Mouse (Mus musculus): Measurements from ENCODE around the gene Gm15448. TPM values are rescaled to one million over a fixed set of nuclear protein-coding genes. Genes with fewer than 3 reads are reported as not detected.
"Not testable (repeated sequence)": the region's sequence is repeated elsewhere in the genome, so short reads cannot be mapped to it uniquely, and the experiment has no call there.

Gm15448 gene
- polyA plus RNA-seq (2015; fragmentation: Nextera tagmentation; extraction: Ambion mirVana), result not detected in 2 replicates

DNA sequence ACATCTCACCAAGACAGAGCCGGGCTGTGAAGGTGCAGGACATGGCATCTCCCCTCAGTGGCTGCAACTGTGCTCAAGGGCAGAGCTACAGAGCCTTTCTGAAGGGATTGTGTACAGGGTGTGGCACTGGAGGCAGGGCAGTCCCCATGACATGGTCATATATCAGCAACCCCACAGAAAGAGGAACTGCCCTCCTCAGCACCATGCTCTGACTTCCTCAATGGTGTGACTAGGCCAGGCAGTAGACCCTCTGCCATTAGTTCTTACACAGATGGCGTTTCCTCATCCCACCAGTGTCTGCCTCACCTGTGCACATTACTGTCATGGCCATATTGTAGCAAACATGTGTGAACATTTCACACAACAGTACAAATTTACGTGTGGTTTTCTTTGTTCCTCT is at the start of gene Gm15448:
Gene Gm15448, minus strand, starts transcription at position 89 of the 400 bp plus-strand sequence.
- H3K9ac ChIP-seq; H3K27me3 ChIP-seq; H3K27ac ChIP-seq; H3K9me3 ChIP-seq; H3K36me3 ChIP-seq; H3K4me1 ChIP-seq; ATAC-seq (ENCODE audit: insufficient number of reproducible peaks, low FRiP score, low TSS enrichment, low read depth); H3K4me3 ChIP-seq; H3K4me2 ChIP-seq: not testable (repeated sequence)
- WGBS, result 28% methylated on average over 1 of the region's 3 CpGs

- H3K27ac ChIP-seq; H3K27me3 ChIP-seq; H3K9ac ChIP-seq; H3K4me2 ChIP-seq; ATAC-seq (ENCODE audit: insufficient number of reproducible peaks, low FRiP score, low TSS enrichment, low read depth); H3K4me3 ChIP-seq; H3K9me3 ChIP-seq; H3K4me1 ChIP-seq; H3K36me3 ChIP-seq: not testable (repeated sequence)
- no CpG with 5 or more reads among the region's 1 CpGs for WGBS
Observed at GRCm38 (mm10) chr7:3875032-3875431, 49.5 kb upstream of the Gm15448 start.

DNA sequence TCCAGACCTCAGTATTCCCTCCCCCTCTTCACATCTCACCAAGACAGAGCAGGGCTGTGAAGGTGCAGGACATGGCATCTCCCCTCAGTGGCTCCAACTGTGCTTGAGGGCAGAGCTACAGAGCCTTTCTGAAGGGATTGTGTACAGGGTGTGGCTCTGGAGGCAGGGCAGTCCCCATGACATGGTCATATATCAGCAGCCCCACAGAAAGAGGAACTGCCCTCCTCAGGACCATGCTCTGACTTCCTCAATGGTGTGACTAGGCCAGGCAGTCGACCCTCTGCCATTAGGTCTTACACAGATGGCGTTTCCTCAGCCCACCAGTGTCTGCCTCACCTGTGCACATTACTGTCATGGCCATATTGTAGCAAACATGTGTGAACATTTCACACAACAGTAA is 19.5 kb upstream of the Gm15448 start, which contains the start of gene Pira2:
Gene Pira2, minus strand, starts transcription at position 101 of the 400 bp plus-strand sequence.
- not testable (repeated sequence) for H3K9ac ChIP-seq; H3K4me1 ChIP-seq; H3K27me3 ChIP-seq; ATAC-seq (ENCODE audit: insufficient number of reproducible peaks, low FRiP score, low TSS enrichment, low read depth); H3K27ac ChIP-seq; H3K9me3 ChIP-seq; H3K4me3 ChIP-seq; H3K4me2 ChIP-seq; H3K36me3 ChIP-seq
- WGBS, result no CpG with 5 or more reads among the region's 2 CpGs

DNA sequence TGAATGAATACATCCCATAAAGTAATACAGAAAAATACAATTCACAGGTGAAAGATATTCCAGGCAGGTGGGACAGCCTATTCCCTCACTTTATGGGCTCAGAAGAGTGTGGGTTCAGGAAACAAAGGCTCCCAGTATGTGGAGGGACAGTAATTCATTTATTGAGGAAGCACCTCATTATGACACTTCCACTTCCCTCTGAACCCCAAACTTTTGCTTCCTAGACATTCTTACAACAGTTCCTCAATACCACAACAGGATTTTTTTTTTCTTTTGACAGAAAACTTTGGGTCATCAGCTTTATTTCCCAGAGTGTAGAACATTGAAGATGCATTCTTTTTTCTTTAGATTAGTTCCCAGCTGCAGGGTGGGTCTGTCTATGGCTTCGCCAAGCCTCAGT is 12.4 kb upstream of the Gm15448 start:
- WGBS, result no CpG with 5 or more reads among the region's 1 CpGs
- not testable (repeated sequence) for H3K27ac ChIP-seq; H3K4me3 ChIP-seq; H3K9me3 ChIP-seq; ATAC-seq (ENCODE audit: insufficient number of reproducible peaks, low FRiP score, low TSS enrichment, low read depth); H3K36me3 ChIP-seq; H3K4me2 ChIP-seq; H3K4me1 ChIP-seq; H3K27me3 ChIP-seq; H3K9ac ChIP-seq

DNA sequence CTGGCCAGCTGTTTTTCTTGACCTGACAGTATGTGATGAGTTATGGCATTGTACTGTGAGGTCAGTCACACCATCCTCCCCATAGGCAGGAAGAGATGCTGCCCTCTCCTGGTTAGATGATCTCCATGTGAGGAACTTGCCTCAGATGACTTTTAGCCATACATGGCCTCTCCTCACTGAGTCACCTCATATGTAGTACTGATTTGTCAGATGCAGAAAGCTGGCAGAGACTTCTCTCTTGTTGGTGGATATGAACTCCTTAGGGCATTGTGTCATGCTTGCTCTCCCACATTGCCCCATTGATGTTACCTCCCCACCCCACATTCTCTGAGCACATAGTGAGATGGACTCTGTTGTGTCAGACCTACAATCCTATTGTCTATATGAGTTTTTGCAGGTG is 5.1 kb upstream of the Gm15448 start:
- H3K4me1 ChIP-seq; ATAC-seq (ENCODE audit: insufficient number of reproducible peaks, low FRiP score, low TSS enrichment, low read depth); H3K27ac ChIP-seq; H3K27me3 ChIP-seq; H3K4me3 ChIP-seq; H3K36me3 ChIP-seq; H3K9me3 ChIP-seq; H3K4me2 ChIP-seq; H3K9ac ChIP-seq: not testable (repeated sequence)

DNA sequence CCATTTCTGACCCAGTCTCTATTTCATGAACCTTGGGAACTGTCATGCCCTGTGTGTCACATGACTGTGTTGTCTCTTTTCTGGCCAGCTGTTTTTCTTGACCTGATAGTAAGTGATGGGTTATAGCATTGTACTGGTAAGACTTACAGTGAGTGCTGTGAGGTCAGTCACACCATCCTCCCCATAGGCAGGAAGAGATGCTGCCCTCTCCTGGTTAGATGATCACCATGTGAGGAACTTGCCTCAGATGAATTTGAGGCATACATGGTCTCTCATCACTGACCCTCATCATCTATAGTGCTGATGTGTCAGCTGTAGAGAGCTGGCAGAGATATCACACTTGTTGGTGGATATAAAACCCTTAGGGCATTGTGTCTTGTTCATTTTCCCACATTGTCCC is 13.6 kb downstream of the Gm15448 start:
- not testable (repeated sequence) for H3K27ac ChIP-seq; H3K4me2 ChIP-seq; ATAC-seq (ENCODE audit: insufficient number of reproducible peaks, low FRiP score, low TSS enrichment, low read depth); H3K36me3 ChIP-seq; H3K9me3 ChIP-seq; H3K9ac ChIP-seq; H3K4me1 ChIP-seq; H3K27me3 ChIP-seq; H3K4me3 ChIP-seq

DNA sequence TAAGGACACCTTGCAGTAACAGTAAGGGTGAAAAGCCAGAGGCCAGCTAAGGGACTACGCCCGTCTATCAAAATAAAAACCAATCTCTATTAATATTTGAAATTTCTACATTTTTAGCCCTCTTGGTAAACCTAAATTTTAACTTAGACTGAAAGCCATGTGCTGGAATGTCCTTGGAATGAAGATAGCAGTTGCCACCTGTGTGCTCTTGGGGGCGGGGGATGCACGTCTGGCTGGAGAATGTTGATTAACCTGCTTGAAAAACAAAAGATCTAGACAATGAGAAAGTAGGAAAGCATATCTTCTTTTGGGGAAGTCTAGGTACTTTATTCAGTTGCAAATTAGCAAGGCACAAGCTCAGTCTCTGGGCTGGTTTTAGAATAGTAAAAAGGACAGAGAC is 22.6 kb downstream of the Gm15448 start:
- H3K4me1 ChIP-seq; H3K9ac ChIP-seq; H3K9me3 ChIP-seq; H3K4me3 ChIP-seq; H3K36me3 ChIP-seq; H3K4me2 ChIP-seq; H3K27me3 ChIP-seq; ATAC-seq (ENCODE audit: insufficient number of reproducible peaks, low FRiP score, low TSS enrichment, low read depth); H3K27ac ChIP-seq: not testable (repeated sequence)
- WGBS, result 84% methylated on average over 4 of the region's 4 CpGs

DNA sequence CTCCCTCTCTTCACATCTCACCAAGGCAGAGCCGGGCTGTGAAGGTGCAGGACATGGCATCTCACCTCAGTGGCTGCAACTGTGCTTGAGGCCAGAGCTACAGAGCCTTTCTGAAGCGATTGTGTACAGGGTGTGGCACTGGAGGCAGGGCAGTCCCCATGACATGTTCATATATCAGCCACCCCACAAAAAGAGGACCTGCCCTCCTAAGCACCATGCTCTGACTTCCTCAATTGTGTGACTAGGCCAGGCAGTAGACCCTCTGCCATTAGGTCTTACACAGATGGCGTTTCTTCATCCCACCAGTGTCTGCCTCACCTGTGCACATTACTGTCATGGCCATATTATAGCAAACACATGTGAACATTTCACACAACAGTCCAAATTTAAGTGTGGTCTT is 25.5 kb downstream of the Gm15448 start:
- not testable (repeated sequence) for H3K4me3 ChIP-seq; H3K9me3 ChIP-seq; ATAC-seq (ENCODE audit: insufficient number of reproducible peaks, low FRiP score, low TSS enrichment, low read depth); H3K9ac ChIP-seq; H3K36me3 ChIP-seq; H3K4me1 ChIP-seq; H3K4me2 ChIP-seq; H3K27ac ChIP-seq; H3K27me3 ChIP-seq
- 72% methylated on average over 3 of the region's 3 CpGs for WGBS

DNA sequence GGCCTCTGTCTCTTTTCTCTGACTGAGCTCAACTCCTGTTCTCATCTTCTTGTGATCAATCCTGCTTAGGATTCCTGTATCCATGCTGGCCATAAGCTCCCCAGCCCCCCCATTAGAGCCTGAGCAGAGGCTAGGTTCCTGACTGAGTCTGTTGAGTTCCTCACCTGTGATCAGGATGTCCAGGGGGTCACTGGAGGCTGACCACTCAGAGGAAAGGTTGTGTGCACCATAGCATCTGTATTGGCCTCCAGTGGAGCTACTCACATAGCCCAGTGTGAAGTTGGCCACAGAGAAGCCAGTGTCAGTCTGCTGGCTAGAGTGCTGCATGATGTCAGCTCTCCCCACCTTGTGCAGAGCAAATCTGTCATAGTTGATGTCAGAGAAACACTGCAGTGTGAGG is 29.2 kb downstream of the Gm15448 start:
- H3K27me3 ChIP-seq; H3K4me3 ChIP-seq; H3K4me1 ChIP-seq; H3K36me3 ChIP-seq; H3K27ac ChIP-seq; H3K9ac ChIP-seq; H3K4me2 ChIP-seq; H3K9me3 ChIP-seq; ATAC-seq (ENCODE audit: insufficient number of reproducible peaks, low FRiP score, low TSS enrichment, low read depth): not testable (repeated sequence)

Other genes with a start within 250 kb of the Gm15448 start
- 0.29 and 0.87 TPM in 2 replicates for gene Oscar, start 209.5 kb downstream of the Gm15448 start, polyA plus RNA-seq (2015; fragmentation: Nextera tagmentation; extraction: Ambion mirVana)
- gene Ndufa3, start 208.3 kb downstream of the Gm15448 start, polyA plus RNA-seq (2015; fragmentation: Nextera tagmentation; extraction: Ambion mirVana), result 425 and 461 TPM in 2 replicates
- gene Tfpt, start 195.8 kb downstream of the Gm15448 start, polyA plus RNA-seq (2015; fragmentation: Nextera tagmentation; extraction: Ambion mirVana), result 23.2 and 24.6 TPM in 2 replicates
- 88.3 and 94.0 TPM in 2 replicates for gene Prpf31, start 195.7 kb downstream of the Gm15448 start, polyA plus RNA-seq (2015; fragmentation: Nextera tagmentation; extraction: Ambion mirVana)
- gene Cnot3, start 180.4 kb downstream of the Gm15448 start, polyA plus RNA-seq (2015; fragmentation: Nextera tagmentation; extraction: Ambion mirVana), result 48.3 and 53.3 TPM in 2 replicates
- gene Leng1, start 159.8 kb downstream of the Gm15448 start, polyA plus RNA-seq (2015; fragmentation: Nextera tagmentation; extraction: Ambion mirVana), result 20.3 and 21.8 TPM in 2 replicates
- gene Tmc4, start 148.1 kb downstream of the Gm15448 start, polyA plus RNA-seq (2015; fragmentation: Nextera tagmentation; extraction: Ambion mirVana), result 5.0 and 7.0 TPM in 2 replicates
- 251 and 270 TPM in 2 replicates for gene Tsen34, start 132.8 kb downstream of the Gm15448 start, polyA plus RNA-seq (2015; fragmentation: Nextera tagmentation; extraction: Ambion mirVana)
- gene Mboat7, start 132.2 kb downstream of the Gm15448 start, polyA plus RNA-seq (2015; fragmentation: Nextera tagmentation; extraction: Ambion mirVana), result 59.7 and 63.6 TPM in 2 replicates
- 1,336 and 1,506 TPM in 2 replicates for gene Rps9, start 121.7 kb downstream of the Gm15448 start, polyA plus RNA-seq (2015; fragmentation: Nextera tagmentation; extraction: Ambion mirVana)
- gene Pirb, start 105.3 kb downstream of the Gm15448 start, polyA plus RNA-seq (2015; fragmentation: Nextera tagmentation; extraction: Ambion mirVana), result 0.96 and 2.4 TPM in 2 replicates
- 0.47 and 0.77 TPM in 2 replicates for gene Pira2, start 19.4 kb upstream of the Gm15448 start, polyA plus RNA-seq (2015; fragmentation: Nextera tagmentation; extraction: Ambion mirVana)
- 0.09 and 0.45 TPM in 2 replicates for gene Gm14548, start 72.4 kb upstream of the Gm15448 start, polyA plus RNA-seq (2015; fragmentation: Nextera tagmentation; extraction: Ambion mirVana)
- 0.26 and 0.37 TPM in 2 replicates for gene Lilra6, start 89.8 kb upstream of the Gm15448 start, polyA plus RNA-seq (2015; fragmentation: Nextera tagmentation; extraction: Ambion mirVana)
- gene Lair1, start 237.5 kb upstream of the Gm15448 start, polyA plus RNA-seq (2015; fragmentation: Nextera tagmentation; extraction: Ambion mirVana), result 0.79 and 1.0 TPM in 2 replicates